Comparison of ENCODE assay signal across 8 mouse cellular contexts in genomic region chr15:78778077-78778870, GRCm38 (mm10). TPM values are rescaled to one million over a fixed set of nuclear protein-coding genes. Genes with fewer than 3 reads are reported as not detected.
DNase-seq lines count a peak whose midpoint lies in the region; ATAC-seq and TF ChIP-seq lines count a peak whose summit lies in the region.

No protein-coding gene starts in this region.

- peak; percentile 43; the same call in 1 of the 2 replicates for TF ChIP-seq POLR2A in heart, adult 2 months (IDR thresholded peaks at IDR 0.05; ENCODE audit: insufficient read depth, low read depth, low read length)
- TF ChIP-seq POLR2A in limb, embryonic 14.5 days (IDR thresholded peaks at IDR 0.05; ENCODE audit: borderline replicate concordance, extremely low read depth, insufficient read depth, insufficient read length) = no peak
- no peak for TF ChIP-seq POLR2A in myocyte (IDR thresholded peaks at IDR 0.05; ENCODE audit: insufficient read length, low read depth)

- 45% methylated on average over 15 of the region's 15 CpGs for WGBS in embryonic facial prominence, embryonic 10.5 days
- WGBS in heart, adult 2 months = 59% methylated on average over 14 of the region's 15 CpGs
- WGBS in limb, embryonic 14.5 days = 48% methylated on average over 15 of the region's 15 CpGs

- no peak overlapping the region for H3K4me3 ChIP-seq in embryonic facial prominence, embryonic 10.5 days
- H3K4me3 ChIP-seq in heart, adult 2 months = no peak overlapping the region
- H3K4me3 ChIP-seq in limb, embryonic 14.5 days (replicated peaks; ENCODE audit: low read length) = no peak overlapping the region
- H3K4me3 ChIP-seq in myocyte = no peak overlapping the region

- peak; percentile 98 for TF ChIP-seq EP300 in heart, adult 2 months (IDR thresholded peaks at IDR 0.05; ENCODE audit: insufficient read depth, low read depth, low read length)

- peaks cover 43% of the 10 kb centered on the region for H3K4me1 ChIP-seq in embryonic facial prominence, embryonic 10.5 days
- H3K4me1 ChIP-seq in heart, adult 2 months (ENCODE audit: control insufficient read depth, insufficient read depth, low read length) = peaks cover 15% of the 10 kb centered on the region
- no peaks in the 10 kb centered on the region for H3K4me1 ChIP-seq in limb, embryonic 14.5 days (ENCODE audit: control insufficient read depth, insufficient read depth, low read length)

- peak; percentile 74 for TF ChIP-seq CTCF in heart, adult 2 months (IDR thresholded peaks at IDR 0.05)

- peak overlapping the region; percentile 67 for H3K27ac ChIP-seq in embryonic facial prominence, embryonic 10.5 days (replicated peaks)
- H3K27ac ChIP-seq in heart, adult 2 months = peak overlapping the region; percentile 72
- H3K27ac ChIP-seq in limb, embryonic 14.5 days (replicated peaks; ENCODE audit: low read depth, low read length) = no peak overlapping the region

- no peak overlapping the region for H3K4me2 ChIP-seq in limb, embryonic 14.5 days (replicated peaks; ENCODE audit: low read depth, low read length, severe bottlenecking)
- H3K4me2 ChIP-seq in myocyte (ENCODE audit: low read depth) = no peak overlapping the region

- H3K27me3 ChIP-seq in embryonic facial prominence, embryonic 10.5 days (replicated peaks; ENCODE audit: low read depth, poor library complexity, severe bottlenecking) = peaks cover 1% of the 10 kb centered on the region; the same call in 1 of the 2 replicates
- H3K27me3 ChIP-seq in heart, adult 2 months (ENCODE audit: control insufficient read depth, insufficient read depth, low read length) = no peaks in the 10 kb centered on the region
- H3K27me3 ChIP-seq in limb, embryonic 14.5 days (ENCODE audit: control insufficient read depth, insufficient read depth, low read length) = no peaks in the 10 kb centered on the region
- H3K27me3 ChIP-seq in myocyte (ENCODE audit: control insufficient read depth, insufficient read depth, insufficient read length) = peaks cover 5% of the 10 kb centered on the region
- H3K27me3 ChIP-seq in splenic B cell, adult 2 months (ENCODE audit: control insufficient read depth, insufficient read depth, low read length, poor library complexity, severe bottlenecking) = no peaks in the 10 kb centered on the region

- peak; percentile 77 for DNase-seq in 416B (ENCODE audit: low read depth)
- peak; percentile 93 for DNase-seq in adrenal gland, postnatal 14 days
- DNase-seq in embryonic facial prominence, embryonic 10.5 days (ENCODE audit: low spot score) = peak; percentile 91
- peak; percentile 91 for DNase-seq in heart, adult 2 months
- peak; percentile 99 for DNase-seq in kidney, adult 9 months
- DNase-seq in limb, embryonic 14.5 days (ENCODE audit: low spot score) = peak; percentile 69
- peak; percentile 77 for DNase-seq in splenic B cell, adult 2 months (ENCODE audit: low read depth, low spot score)

- intact Hi-C loops in heart, adult 2 months (cut with DNase I) = no loop called here

- H3K9ac ChIP-seq in heart, adult 2 months (ENCODE audit: low read depth, low read length) = no peak overlapping the region
- H3K9ac ChIP-seq in limb, embryonic 14.5 days (ENCODE audit: low read depth, low read length, severe bottlenecking) = no peak overlapping the region

- H3K9me3 ChIP-seq in embryonic facial prominence, embryonic 10.5 days = peaks cover 5% of the 10 kb centered on the region; the same call in 1 of the 2 replicates
- H3K9me3 ChIP-seq in limb, embryonic 14.5 days (ENCODE audit: control insufficient read depth, low read length) = no peaks in the 10 kb centered on the region

- peaks cover 18% of the 10 kb centered on the region for H3K36me3 ChIP-seq in embryonic facial prominence, embryonic 10.5 days (replicated peaks)
- no peaks in the 10 kb centered on the region for H3K36me3 ChIP-seq in heart, adult 2 months (ENCODE audit: control insufficient read depth, insufficient read depth, low read length)
- no peaks in the 10 kb centered on the region for H3K36me3 ChIP-seq in limb, embryonic 14.5 days (ENCODE audit: control insufficient read depth, insufficient read depth, low read length)
- no peaks in the 10 kb centered on the region for H3K36me3 ChIP-seq in myocyte (ENCODE audit: control insufficient read depth, insufficient read depth)
- H3K36me3 ChIP-seq in splenic B cell, adult 2 months (ENCODE audit: control insufficient read depth, insufficient read depth, low read length, poor library complexity, severe bottlenecking) = no peaks in the 10 kb centered on the region

- no peaks in the 10 kb centered on the region for H3K79me2 ChIP-seq in heart, adult 2 months (replicated peaks; ENCODE audit: control insufficient read depth, insufficient read depth, low read length)
- no peaks in the 10 kb centered on the region for H3K79me2 ChIP-seq in myocyte (ENCODE audit: control insufficient read depth, insufficient read depth)

- no peak overlapping the region for H3ac ChIP-seq in myocyte (ENCODE audit: control insufficient read depth, insufficient read length)

- ATAC-seq in limb, embryonic 14.5 days (ENCODE audit: low FRiP score, low read depth) = 0 out of 2 replicates have a peak, but pooled peaks have one; percentile 35

TF ChIP-seq in myocyte, 11 proteins besides CTCF, POLR2A, EP300 and RAD21:
- no peak for TF ChIP-seq MAX (IDR thresholded peaks at IDR 0.05; ENCODE audit: low read depth)
- peak; percentile 89 for TF ChIP-seq USF1 (IDR thresholded peaks at IDR 0.05; ENCODE audit: low read depth)

RNA-seq across cellular contexts. Expression of gene Mfng, which starts 5.0 kb away (rescaled TPM):
- 13.1 and 19.8 TPM in 2 replicates for total RNA-seq in adrenal gland, postnatal 14 days (2021)
- 36.4 and 39.0 TPM in 2 replicates for polyA plus RNA-seq in embryonic facial prominence, embryonic 10.5 days (2016; fragmentation: Nextera tagmentation; extraction: Ambion mirVana)
- total RNA-seq in heart, adult 2 months (2021) = 10 to 100 TPM; 11.1 to 11.6 TPM
- 15.0 and 19.1 TPM in 2 replicates for polyA plus RNA-seq in heart, adult 2 months (2012; rRNA removed)
- 13.9 and 17.3 TPM in 2 replicates for polyA plus RNA-seq in limb, embryonic 14.5 days (2012; rRNA removed)
- 10.1 and 11.7 TPM in 2 replicates for polyA plus RNA-seq in limb, embryonic 14.5 days (2014; fragmentation: Nextera tagmentation; extraction: Ambion mirVana)
- polyA plus RNA-seq in myocyte (2012; fragmentation: generic; extraction: Trizol) = 0.06 TPM

RNA-seq across cellular contexts. Expression of gene Card10, which starts 24.6 kb away (rescaled TPM):
- 10.6 and 12.7 TPM in 2 replicates for total RNA-seq in adrenal gland, postnatal 14 days (2021)
- polyA plus RNA-seq in embryonic facial prominence, embryonic 10.5 days (2016; fragmentation: Nextera tagmentation; extraction: Ambion mirVana) = 3.3 and 4.3 TPM in 2 replicates
- total RNA-seq in heart, adult 2 months (2021) = 10 to 100 TPM; 15.0 to 17.0 TPM
- 22.3 and 28.5 TPM in 2 replicates for polyA plus RNA-seq in heart, adult 2 months (2012; rRNA removed)
- 9.0 and 12.4 TPM in 2 replicates for polyA plus RNA-seq in limb, embryonic 14.5 days (2012; rRNA removed)
- polyA plus RNA-seq in limb, embryonic 14.5 days (2014; fragmentation: Nextera tagmentation; extraction: Ambion mirVana) = 4.4 and 5.1 TPM in 2 replicates
- 1.4 TPM for polyA plus RNA-seq in myocyte (2012; fragmentation: generic; extraction: Trizol)

RNA-seq across cellular contexts. Expression of gene Elfn2, which starts 59.7 kb away (rescaled TPM):
- 4.4 and 5.6 TPM in 2 replicates for total RNA-seq in adrenal gland, postnatal 14 days (2021)
- polyA plus RNA-seq in embryonic facial prominence, embryonic 10.5 days (2016; fragmentation: Nextera tagmentation; extraction: Ambion mirVana) = 0.05 and 0.16 TPM in 2 replicates
- 1 to 10 TPM; 1.3 to 3.4 TPM for total RNA-seq in heart, adult 2 months (2021)
- 0.16 and 0.35 TPM in 2 replicates for polyA plus RNA-seq in heart, adult 2 months (2012; rRNA removed)
- polyA plus RNA-seq in limb, embryonic 14.5 days (2012; rRNA removed) = 0.19 and 0.24 TPM in 2 replicates
- polyA plus RNA-seq in limb, embryonic 14.5 days (2014; fragmentation: Nextera tagmentation; extraction: Ambion mirVana) = 0.04 TPM in 1 of 2 replicates, not detected in the other
- 0.07 TPM for polyA plus RNA-seq in myocyte (2012; fragmentation: generic; extraction: Trizol)

Comparison
In these comparisons a context has a peak if more than half of its experiments do, and no peak if none do; other contexts are left out.
1. RNA of gene Mfng, which starts 5.0 kb away (polyA plus RNA-seq): 36.4 to 39.0 TPM in embryonic facial prominence, embryonic 10.5 days, 15.0 to 19.1 TPM in heart, adult 2 months and 10.1 to 17.3 TPM in limb, embryonic 14.5 days; 0.06 TPM in myocyte (single experiment); every median in the first group is over 10 times any median in the second.
2. Peak in every context shown above with its lines, with median percentiles within 50 percentile points of each other: DNase-seq.